Mouse (Mus musculus) thymus, postnatal 10 days (tissue): ENCODE measurements at regions not wholly inside any gene's neighbourhood (a gene's known extent, or its start where the extent isn't known, plus 50 kb on each side); places are given as distances from the start of the nearest gene placed in this dataset.
A peak's percentile ranks its signal among the peaks of the same experiment; 100 is the strongest.
"Not testable (repeated sequence)": the region's sequence is repeated elsewhere in the genome, so short reads cannot be mapped to it uniquely, and the experiment has no call there.

Experiments used
- DNase-seq, 2 experiments: peaks; one replicate each; pipeline ENCODE4 v3.0.0; 2021; ENCODE audit warnings: low spot score in 2 of 2

GRCm38 (mm10) chr14:53800508-53801136 lies 453.3 kb downstream of the Dad1 start:
- DNase-seq: peak in 1 of 2 experiments; percentile 8

DNA sequence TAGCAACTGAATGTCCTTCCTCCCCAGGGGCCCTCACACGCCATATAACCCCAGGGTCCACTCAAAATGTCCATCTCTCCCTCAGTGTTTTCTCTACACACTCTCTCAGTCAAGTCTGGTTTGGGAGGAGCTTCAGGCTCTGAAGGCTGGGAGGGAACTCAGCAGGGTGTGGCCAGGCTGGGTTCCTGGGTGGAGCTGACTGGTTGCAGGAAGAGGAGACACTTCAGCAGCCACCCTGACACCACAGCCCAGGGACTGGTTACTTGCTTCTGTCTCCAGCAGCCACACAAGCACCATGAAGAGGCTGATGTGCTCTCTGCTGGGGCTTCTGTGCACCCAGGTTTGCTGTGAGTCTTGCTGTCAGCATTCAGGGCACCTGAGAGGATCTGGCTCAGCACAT lies 458.7 kb downstream of the Dad1 start:
- peak; percentile 56 to 69 for DNase-seq

DNA sequence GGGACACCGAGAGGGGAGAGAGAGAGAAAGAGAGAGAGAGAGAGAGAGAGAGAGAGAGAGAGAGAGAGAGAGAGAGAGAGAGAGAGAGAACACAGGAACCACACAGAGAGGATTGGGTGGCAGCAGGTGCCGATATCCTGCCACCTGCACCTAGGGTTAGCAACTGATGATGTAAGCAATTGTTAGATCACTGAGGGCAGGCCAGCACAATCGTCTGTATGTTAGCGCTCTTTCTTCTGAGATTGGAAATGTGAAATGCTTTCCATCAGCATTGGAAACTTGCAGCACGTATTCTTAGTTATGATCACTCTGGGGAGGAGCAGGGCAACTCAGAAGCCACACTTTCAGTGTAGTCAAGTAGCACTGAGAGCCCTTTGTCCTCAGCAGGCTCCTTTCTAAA lies 459.4 kb downstream of the Dad1 start:
- peak; percentile 28 to 39 for DNase-seq

DNA sequence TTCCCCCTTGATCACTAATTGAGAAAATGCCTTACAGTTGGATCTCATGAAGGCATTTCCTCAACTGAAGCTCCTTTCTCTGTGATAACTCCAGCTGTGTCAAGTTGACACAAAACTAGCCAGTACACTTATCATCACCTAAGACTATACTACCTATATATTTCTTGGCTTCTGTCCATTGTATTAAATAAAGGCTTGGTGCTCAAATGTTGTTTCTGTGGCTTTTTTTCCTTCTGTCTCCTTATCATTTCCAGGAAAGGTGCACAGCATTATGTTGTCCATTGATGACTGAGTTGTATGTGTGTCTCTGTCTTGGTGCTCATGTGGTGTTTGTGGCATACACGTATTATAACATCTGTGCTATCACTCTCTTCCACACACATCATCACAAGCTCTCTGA lies 461.5 kb downstream of the Dad1 start:
- not testable (repeated sequence) for DNase-seq

DNA sequence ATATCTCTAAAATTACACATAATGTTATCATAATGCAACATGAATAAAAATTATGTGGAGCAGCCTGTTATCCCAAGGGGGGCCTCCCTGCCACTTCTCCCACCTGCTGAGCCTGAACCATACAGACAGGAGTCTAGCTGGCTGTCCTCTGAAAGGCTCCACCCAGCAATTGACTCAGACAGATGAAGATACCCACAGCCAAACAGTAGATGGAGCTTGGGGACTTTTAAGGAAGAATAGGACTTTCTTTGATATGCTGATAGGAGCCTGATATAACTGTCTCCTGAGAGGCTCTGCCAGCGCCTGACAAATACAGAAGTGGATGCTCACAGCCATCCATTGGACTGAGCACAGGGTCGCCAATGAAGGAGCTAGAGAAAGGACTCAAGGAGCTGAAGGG lies 468.4 kb downstream of the Dad1 start:
- DNase-seq: not testable (repeated sequence)

DNA sequence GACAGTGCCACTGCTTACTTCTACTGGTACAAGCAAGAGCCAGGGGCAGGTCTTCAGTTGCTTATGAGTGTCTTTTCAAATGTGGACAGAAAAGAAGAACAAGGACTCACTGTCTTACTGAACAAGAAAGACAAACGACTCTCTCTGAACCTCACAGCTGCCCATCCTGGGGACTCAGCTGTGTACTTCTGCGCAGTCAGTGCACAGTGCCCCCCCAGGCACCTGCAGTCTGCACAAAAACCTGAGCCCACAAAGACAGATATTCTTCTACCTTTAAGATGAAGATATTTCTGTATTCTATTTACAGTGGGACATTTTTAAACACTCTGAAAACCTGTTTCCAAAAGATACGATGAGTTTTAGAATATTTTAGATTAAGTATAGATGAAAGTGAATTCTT lies 476.5 kb downstream of the Dad1 start:
- DNase-seq: peak in 1 of 2 experiments; percentile 14

GRCm38 (mm10) chr14:53776717-53777116 lies 477.2 kb downstream of the Dad1 start:
- peak; percentile 60 to 83 for DNase-seq

- peak in 1 of 2 experiments; percentile 8 for DNase-seq
Measured at GRCm38 (mm10) chr14:53766501-53766900, 487.4 kb downstream of the Dad1 start.

GRCm38 (mm10) chr14:53765918-53766317 lies 488.0 kb downstream of the Dad1 start:
- DNase-seq: not testable (repeated sequence)

- DNase-seq: not testable (repeated sequence)
Measured at GRCm38 (mm10) chr14:53760578-53760977, 493.3 kb downstream of the Dad1 start.

GRCm38 (mm10) chr14:53757782-53758181 lies 496.1 kb downstream of the Dad1 start:
- DNase-seq: peak; percentile 41 to 48

DNA sequence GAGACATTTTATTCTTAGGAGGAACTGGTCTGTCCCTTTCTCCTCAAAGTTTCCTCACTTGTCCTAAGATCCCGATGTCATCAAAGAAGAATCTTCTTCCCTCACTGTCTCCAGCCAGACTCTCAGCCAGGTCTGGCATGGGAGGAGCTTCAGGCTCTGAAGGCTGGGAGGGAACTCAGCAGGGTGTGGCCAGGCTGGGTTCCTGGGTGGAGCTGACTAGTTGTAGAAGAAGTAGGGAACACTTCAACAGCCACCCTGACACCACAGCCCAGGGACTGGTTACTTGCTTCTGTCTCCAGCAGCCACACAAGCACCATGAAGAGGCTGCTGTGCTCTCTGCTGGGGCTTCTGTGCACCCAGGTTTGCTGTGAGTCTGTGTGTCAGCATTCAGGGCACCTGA lies 496.8 kb downstream of the Dad1 start:
- not testable (repeated sequence) for DNase-seq

GRCm38 (mm10) chr14:53750703-53751441 lies 503.0 kb downstream of the Dad1 start:
- no peak for DNase-seq

- not testable (repeated sequence) for DNase-seq
Measured at GRCm38 (mm10) chr14:53743552-53743951, 510.4 kb downstream of the Dad1 start.

- DNase-seq: not testable (repeated sequence)
Measured at GRCm38 (mm10) chr14:53742864-53743263, 511.0 kb downstream of the Dad1 start.

DNA sequence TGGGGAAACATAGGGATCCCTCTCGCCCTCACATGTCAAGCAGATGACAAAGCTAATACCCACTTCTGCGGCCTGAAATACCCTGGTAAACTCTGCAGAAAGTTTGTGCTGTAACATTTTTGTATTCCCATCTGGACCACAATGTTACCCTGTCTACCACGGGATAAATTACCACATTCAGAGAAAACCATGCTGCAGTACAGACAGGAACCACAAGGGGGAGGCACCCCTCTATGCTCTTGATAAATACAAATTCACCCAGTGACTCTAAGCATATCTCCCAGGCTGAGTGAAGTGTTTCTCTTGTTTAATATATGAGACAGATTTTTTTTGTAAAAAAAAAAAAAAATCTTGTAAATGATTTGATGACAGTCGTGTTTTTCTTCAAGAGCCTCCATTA lies 512.7 kb downstream of the Dad1 start:
- DNase-seq: peak; percentile 49 to 74

DNA sequence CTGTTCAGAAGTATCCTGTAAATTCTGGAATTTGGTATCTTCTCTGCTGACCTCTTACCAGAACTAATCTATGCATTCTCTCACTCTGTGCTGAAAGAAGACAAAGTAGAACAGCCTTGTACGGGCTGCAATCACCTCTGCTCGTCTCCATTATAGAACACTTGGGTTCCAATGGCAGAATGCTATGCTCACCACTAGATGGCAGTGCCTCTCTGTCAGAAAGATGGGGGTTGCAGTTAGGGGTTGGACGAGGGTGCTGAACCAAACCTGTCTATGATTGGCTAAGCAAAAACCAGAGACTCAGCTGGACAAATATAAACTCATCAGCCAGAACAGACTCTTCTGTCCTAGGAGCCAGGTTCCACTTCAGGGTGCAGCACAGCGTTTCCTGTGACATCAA lies 515.9 kb downstream of the Dad1 start:
- not testable (repeated sequence) for DNase-seq

GRCm38 (mm10) chr14:53736274-53736673 lies 517.6 kb downstream of the Dad1 start:
- not testable (repeated sequence) for DNase-seq

- DNase-seq: not testable (repeated sequence)
Measured at GRCm38 (mm10) chr14:53731600-53731999, 522.3 kb downstream of the Dad1 start.

DNA sequence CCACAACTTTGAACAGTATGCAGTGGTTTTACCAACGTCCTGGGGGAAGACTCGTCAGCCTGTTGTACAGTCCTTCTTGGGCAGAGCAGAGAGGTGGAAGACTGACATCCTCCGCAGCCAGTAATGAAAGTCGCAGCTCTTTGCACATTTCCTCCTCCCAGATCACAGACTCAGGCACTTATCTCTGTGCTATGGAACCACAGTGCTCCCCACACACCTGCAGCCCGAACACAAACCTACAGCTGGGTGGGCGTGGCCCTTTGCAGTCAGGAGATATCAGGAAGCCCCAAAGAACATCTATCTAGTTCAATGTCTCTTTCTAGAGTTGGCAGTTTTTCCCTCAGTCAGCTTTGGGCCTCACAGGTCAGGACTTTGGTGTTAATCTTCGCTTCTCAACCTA lies 524.0 kb downstream of the Dad1 start:
- DNase-seq: not testable (repeated sequence)

- not testable (repeated sequence) for DNase-seq
Measured at GRCm38 (mm10) chr14:53729149-53729548, 524.8 kb downstream of the Dad1 start.

DNA sequence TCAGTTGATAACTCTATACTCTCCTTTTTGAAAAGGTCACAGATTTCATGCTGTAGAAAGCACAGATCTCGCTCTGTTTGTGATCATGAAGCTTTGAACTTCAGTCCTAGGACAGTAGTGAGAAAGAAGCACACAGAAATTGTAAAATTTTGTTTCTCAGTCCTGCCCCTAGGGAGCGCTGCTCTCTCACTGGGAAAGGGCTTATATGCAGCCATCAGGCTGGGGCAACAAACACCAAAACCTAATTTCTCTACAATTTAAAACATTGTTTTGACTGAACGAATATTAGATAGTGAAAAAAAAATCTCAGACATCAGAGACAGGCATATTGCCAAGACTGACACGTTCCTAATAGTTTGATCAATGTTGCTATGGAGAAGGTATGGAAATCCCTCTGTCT lies 527.0 kb downstream of the Dad1 start:
- not testable (repeated sequence) for DNase-seq

DNA sequence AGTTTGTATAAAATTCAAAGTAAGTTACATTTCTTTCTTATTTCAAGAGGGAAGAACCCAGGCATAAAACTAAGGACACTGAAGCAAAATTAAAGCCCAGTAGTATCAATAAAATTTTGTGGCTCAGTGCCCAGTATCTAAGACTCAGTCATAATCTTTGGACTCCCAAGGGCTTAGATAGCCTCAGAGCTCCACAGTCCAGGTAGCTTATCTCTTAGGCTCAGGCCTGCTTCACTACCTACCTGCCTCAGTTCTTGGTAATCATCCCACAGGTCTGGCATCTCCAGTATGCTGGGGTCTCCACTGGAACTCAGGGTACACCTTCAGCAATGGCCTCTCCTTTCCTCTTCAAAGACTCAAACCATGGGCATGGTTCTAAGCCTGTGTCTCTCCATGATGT lies 530.3 kb downstream of the Dad1 start:
- DNase-seq: not testable (repeated sequence)
